Mouse (Mus musculus): ENCODE data around the gene Zfp36. TPM values are rescaled to one million over a fixed set of nuclear protein-coding genes. Genes with fewer than 3 reads are reported as not detected.
"Not testable (repeated sequence)": the region's sequence is repeated elsewhere in the genome, so short reads cannot be mapped to it uniquely, and the experiment has no call there.

Gene Zfp36
- polyA plus RNA-seq, 1 experiment from 2014 or later = 26.8 TPM

DNA sequence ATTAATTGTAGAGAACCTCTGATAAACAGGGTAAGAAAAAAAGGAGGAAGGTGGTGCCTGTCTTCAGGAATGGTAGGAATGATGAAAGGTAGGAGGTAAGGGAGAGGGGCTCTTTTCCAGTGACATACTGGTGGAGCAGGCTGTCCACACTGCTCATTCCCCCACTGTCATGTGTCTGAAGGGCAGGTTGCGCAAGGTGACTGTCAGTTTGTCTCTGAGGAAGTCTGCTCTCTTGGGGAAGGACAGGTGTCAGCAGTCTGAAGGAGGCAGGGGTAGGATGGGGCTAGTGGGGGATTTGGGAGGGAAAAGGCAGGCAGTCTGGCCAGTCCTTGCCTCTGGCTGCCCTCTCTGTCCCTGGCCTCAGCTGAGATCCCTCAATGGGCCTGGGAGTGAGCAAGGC, 21.0 kb upstream of the Zfp36 start:
- no peaks in the 10 kb centered on the region for H3K4me1 ChIP-seq (replicated peaks; ENCODE audit: control insufficient read depth, insufficient read depth, low read length)
- H3K4me2 ChIP-seq (ENCODE audit: low read depth, low read length) = no peak overlapping the region
- H3K9me3 ChIP-seq (ENCODE audit: control insufficient read depth, low read length) = no peaks in the 10 kb centered on the region
- WGBS = 100% methylated on average over 1 of the region's 1 CpGs
- H3K9ac ChIP-seq (ENCODE audit: low read length) = no peak overlapping the region
- no peak overlapping the region for H3K27ac ChIP-seq (ENCODE audit: low read length)
- ATAC-seq (ENCODE audit: low read depth) = no peak
- peaks cover 62% of the 10 kb centered on the region for H3K36me3 ChIP-seq (ENCODE audit: control insufficient read depth, insufficient read depth, low read length)
- no peak overlapping the region for H3K4me3 ChIP-seq (ENCODE audit: low read length)
- no peaks in the 10 kb centered on the region for H3K27me3 ChIP-seq (ENCODE audit: control insufficient read depth, insufficient read depth, low read depth, low read length)

DNA sequence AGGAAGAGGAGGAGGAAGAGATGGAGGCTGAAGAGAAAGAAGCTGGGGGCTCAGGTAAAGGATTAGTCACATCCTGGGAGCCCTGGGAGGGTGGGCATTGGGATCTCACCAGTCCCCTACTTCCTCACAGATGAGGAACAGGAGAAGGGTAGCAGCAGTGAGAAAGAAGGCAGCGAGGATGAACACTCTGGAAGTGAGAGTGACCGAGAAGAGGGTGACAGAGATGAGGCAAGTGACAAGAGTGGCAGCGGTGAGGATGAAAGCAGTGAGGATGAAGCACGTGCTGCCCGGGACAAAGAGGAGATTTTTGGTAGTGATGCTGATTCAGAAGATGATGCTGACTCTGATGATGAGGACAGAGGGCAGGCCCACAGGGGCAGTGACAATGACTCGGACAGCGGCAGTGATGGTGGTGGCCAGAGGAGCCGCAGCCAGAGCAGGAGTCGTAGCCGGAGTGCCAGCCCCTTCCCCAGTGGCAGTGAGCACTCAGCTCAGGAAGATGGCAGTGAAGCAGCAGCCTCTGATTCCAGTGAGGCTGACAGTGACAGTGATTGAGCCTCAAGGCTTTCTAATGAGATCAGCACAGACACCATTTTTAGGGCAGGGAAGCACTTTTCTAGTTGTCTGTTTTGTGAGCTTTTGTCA, 18.8 kb upstream of the Zfp36 start:
- H3K9ac ChIP-seq (ENCODE audit: low read length) = no peak overlapping the region
- H3K36me3 ChIP-seq (ENCODE audit: control insufficient read depth, insufficient read depth, low read length) = peaks cover 54% of the 10 kb centered on the region
- no peak overlapping the region for H3K4me3 ChIP-seq (ENCODE audit: low read length)
- peaks cover 2% of the 10 kb centered on the region for H3K4me1 ChIP-seq (replicated peaks; ENCODE audit: control insufficient read depth, insufficient read depth, low read length)
- whole genome bisulfite sequencing = 84% methylated on average over 10 of the region's 10 CpGs
- no peak overlapping the region for H3K4me2 ChIP-seq (ENCODE audit: low read depth, low read length)
- no peak for ATAC-seq (ENCODE audit: low read depth)
- no peaks in the 10 kb centered on the region for H3K9me3 ChIP-seq (ENCODE audit: control insufficient read depth, low read length)
- H3K27me3 ChIP-seq (ENCODE audit: control insufficient read depth, insufficient read depth, low read depth, low read length) = no peaks in the 10 kb centered on the region
- no peak overlapping the region for H3K27ac ChIP-seq (ENCODE audit: low read length)

DNA sequence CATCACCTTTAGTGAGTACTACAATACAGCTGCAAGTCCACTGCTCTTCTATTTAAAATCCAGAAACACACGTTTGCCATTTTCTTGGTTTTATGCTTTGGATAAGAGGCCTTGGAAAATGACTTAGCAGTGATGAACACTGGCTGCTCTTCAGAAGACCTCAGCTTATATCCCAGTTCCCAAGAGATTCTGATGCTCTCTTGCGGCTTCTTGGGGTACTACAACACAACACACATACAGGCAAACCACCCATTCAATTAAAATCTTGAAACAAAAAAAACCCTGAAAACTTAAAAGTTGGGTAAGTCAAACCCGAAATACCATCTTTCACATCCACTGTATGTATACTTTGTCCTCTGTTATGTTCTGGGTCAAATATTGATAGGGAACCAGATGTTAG, 17.9 kb upstream of the Zfp36 start:
- peaks cover 48% of the 10 kb centered on the region for H3K36me3 ChIP-seq (ENCODE audit: control insufficient read depth, insufficient read depth, low read length)

DNA sequence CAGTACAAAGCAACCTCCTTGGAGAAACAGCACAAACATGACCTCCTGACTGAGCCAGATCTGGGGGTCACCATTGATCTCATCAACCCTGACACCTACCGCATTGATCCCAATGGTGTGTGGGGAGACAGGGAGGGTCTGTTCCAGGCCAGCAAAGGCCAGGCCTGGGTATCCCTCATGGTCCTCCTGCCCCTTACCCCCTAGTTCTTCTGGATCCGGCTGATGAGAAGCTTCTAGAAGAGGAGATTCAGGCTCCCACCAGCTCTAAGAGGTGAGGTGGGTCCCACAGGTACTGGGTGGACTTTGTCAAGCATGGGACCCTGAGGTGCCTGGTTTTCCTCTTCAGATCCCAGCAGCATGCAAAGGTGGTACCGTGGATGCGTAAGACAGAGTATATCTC, 15.4 kb upstream of the Zfp36 start:
- Histone ChIP-seq H3K9ac (ENCODE audit: low read length) (no peak overlapping the region), H3K9me3 (ENCODE audit: control insufficient read depth, low read length) (no peaks in the 10 kb centered on the region), H3K4me2 (ENCODE audit: low read depth, low read length) (no peak overlapping the region), H3K27me3 (ENCODE audit: control insufficient read depth, insufficient read depth, low read depth, low read length) (no peaks in the 10 kb centered on the region), H3K27ac (ENCODE audit: low read length) (no peak overlapping the region), H3K4me3 (ENCODE audit: low read length) (no peak overlapping the region), H3K4me1 (replicated peaks; ENCODE audit: control insufficient read depth, insufficient read depth, low read length) (peaks cover 12% of the 10 kb centered on the region), H3K36me3 (ENCODE audit: control insufficient read depth, insufficient read depth, low read length) (peaks cover 38% of the 10 kb centered on the region)
- 88% methylated on average over 4 of the region's 4 CpGs for WGBS
- no peak for ATAC-seq (ENCODE audit: low read depth)

More for the DNA sequence above, 17.9 kb upstream of the Zfp36 start:
- no peak for ATAC-seq (ENCODE audit: low read depth)
- WGBS = 53% methylated on average over 3 of the region's 3 CpGs
- Histone ChIP-seq H3K9me3 (ENCODE audit: control insufficient read depth, low read length) (no peaks in the 10 kb centered on the region), H3K4me3 (ENCODE audit: low read length) (no peak overlapping the region), H3K4me1 (replicated peaks; ENCODE audit: control insufficient read depth, insufficient read depth, low read length) (peaks cover 6% of the 10 kb centered on the region), H3K27me3 (ENCODE audit: control insufficient read depth, insufficient read depth, low read depth, low read length) (no peaks in the 10 kb centered on the region), H3K27ac (ENCODE audit: low read length) (no peak overlapping the region), H3K9ac (ENCODE audit: low read length) (no peak overlapping the region), H3K4me2 (ENCODE audit: low read depth, low read length) (no peak overlapping the region)

DNA sequence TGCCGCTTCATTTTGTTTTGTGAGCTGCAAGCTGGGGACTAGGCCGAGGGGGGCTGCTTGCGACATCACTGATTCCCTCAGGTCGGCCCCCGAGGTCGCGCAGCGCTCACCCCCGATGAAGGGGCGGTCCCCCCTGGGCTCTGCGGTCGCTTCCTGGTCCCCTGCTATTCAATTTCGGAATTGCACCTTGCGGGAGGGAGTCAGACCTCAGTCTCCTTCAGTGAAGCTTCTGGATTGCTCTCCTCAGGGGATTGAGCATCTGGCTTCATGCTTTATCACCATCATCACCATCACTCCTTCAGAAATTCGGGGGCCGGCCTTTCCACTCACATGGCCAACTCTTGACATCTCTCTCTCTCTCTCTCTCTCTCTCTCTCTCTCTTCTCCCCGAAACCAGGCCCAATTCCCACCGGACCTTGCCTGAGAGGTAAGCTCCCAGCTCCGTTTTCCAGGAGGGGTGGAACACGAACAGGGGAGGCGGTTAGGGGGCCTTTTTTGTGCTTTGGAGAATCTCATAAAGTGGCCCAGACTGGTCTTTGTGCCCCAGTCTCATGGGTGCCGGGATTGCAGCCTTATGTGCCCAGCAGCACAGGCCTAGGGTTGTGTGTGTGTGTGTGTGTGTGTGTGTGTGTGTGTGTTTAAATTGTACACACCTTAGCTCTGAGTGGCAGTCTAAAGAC, 13.4 kb upstream of the Zfp36 start:
- peak overlapping the region; percentile 74 for H3K9ac ChIP-seq (ENCODE audit: low read length)
- H3K36me3 ChIP-seq (ENCODE audit: control insufficient read depth, insufficient read depth, low read length) = peaks cover 33% of the 10 kb centered on the region
- no peaks in the 10 kb centered on the region for H3K27me3 ChIP-seq (ENCODE audit: control insufficient read depth, insufficient read depth, low read depth, low read length)
- ATAC-seq (ENCODE audit: low read depth) = 0 out of 2 replicates have a peak, but pooled peaks have one; percentile 0
- H3K4me3 ChIP-seq (ENCODE audit: low read length) = peak overlapping the region; percentile 61
- peaks cover 12% of the 10 kb centered on the region for H3K4me1 ChIP-seq (replicated peaks; ENCODE audit: control insufficient read depth, insufficient read depth, low read length)
- H3K9me3 ChIP-seq (ENCODE audit: control insufficient read depth, low read length) = no peaks in the 10 kb centered on the region
- WGBS = 4% methylated on average over 22 of the region's 22 CpGs
- peak overlapping the region; percentile 67 for H3K27ac ChIP-seq (ENCODE audit: low read length)
- peak overlapping the region; percentile 86 for H3K4me2 ChIP-seq (ENCODE audit: low read depth, low read length)

DNA sequence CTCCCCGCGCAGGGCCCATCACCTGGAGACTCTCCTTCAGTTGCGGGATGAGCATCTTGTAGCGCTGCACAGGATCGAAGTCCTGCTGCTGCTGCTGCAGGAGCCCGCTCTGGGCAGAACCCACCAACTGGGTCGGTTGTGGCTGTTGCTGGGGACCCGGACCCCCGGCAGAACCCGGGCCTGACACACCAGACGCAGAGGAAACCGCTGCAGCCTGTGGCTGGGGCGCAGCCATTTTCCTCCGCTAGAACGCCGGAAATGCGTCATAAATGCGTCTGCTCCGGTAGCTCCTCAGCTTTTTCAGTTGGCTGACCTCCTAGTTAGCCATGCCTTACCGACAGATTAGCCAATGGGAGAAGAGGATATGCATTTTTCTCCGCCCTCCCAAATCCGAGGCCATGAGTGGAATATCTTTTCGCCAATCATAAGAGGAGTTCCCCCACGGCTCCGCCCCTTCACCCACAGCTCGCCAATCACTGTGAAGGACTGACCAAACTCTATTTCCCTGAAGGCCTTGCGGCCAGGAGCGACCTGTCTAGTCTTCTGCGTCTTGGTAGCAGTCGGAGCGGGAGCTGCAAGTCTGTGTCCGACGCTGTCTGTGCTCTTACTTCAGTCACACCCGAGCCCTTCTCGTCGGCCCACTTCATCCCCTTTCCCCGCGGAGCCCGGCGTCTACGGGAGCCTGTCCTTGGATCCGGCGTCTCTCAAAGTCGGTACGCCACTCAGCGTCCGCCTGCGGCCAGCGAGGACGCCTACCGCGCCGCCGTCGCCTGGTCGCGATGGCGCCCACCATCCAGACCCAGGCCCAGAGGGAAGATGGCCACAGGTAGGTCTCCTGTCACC, 12.6 kb upstream of the Zfp36 start, which contains the start of the genes Med29 and Paf1:
TSS of gene Med29 (minus strand) at position 280 of the 843 bp plus-strand sequence.
TSS of gene Paf1 (plus strand) at position 523 of the 843 bp plus-strand sequence.
- WGBS = under 1% methylated on average over 58 of the region's 58 CpGs
- peaks cover 30% of the 10 kb centered on the region for H3K36me3 ChIP-seq (ENCODE audit: control insufficient read depth, insufficient read depth, low read length)
- peak within 1 kb of the TSS; percentile 67 for H3K27ac ChIP-seq (ENCODE audit: low read length)
- H3K4me2 ChIP-seq (ENCODE audit: low read depth, low read length) = peak within 1 kb of the TSS; percentile 86
- peak within 1 kb of the TSS; percentile 84 for H3K9ac ChIP-seq (ENCODE audit: low read length)
- H3K27me3 ChIP-seq (ENCODE audit: control insufficient read depth, insufficient read depth, low read depth, low read length) = no peaks in the 10 kb centered on the region
- H3K9me3 ChIP-seq (ENCODE audit: control insufficient read depth, low read length) = no peaks in the 10 kb centered on the region
- peak; percentile 97 for ATAC-seq (ENCODE audit: low read depth)
- H3K4me1 ChIP-seq (replicated peaks; ENCODE audit: control insufficient read depth, insufficient read depth, low read length) = peaks cover 12% of the 10 kb centered on the region
- peak within 1 kb of the TSS; percentile 61 for H3K4me3 ChIP-seq (ENCODE audit: low read length)

DNA sequence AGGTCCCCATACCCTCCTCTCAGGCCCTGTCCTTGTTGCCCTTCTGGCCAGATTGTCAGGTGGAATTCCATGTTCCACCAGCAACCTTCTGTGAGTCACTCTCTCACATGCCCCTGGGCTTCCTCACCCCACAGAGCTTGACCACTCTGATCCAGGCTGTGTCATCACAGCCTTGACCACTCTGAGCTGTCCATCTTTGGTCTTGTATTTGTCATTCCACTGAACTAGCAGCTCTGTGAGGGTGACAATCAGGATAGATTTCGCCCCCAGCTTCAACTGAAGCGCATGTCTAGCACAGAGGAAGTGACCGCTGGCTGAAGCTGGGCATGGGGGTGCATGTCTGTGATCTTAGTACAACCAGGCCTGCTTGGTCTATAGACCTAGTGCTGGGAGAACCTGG, 10.3 kb upstream of the Zfp36 start:
- Histone ChIP-seq H3K36me3 (ENCODE audit: control insufficient read depth, insufficient read depth, low read length) (peaks cover 16% of the 10 kb centered on the region), H3K4me3 (ENCODE audit: low read length) (no peak overlapping the region), H3K4me2 (ENCODE audit: low read depth, low read length) (no peak overlapping the region), H3K4me1 (replicated peaks; ENCODE audit: control insufficient read depth, insufficient read depth, low read length) (peaks cover 17% of the 10 kb centered on the region), H3K9ac (ENCODE audit: low read length) (no peak overlapping the region), H3K27ac (ENCODE audit: low read length) (no peak overlapping the region), H3K9me3 (ENCODE audit: control insufficient read depth, low read length) (no peaks in the 10 kb centered on the region), H3K27me3 (ENCODE audit: control insufficient read depth, insufficient read depth, low read depth, low read length) (no peaks in the 10 kb centered on the region)
- ATAC-seq (ENCODE audit: low read depth) = no peak
- 90% methylated on average over 3 of the region's 3 CpGs for WGBS

DNA sequence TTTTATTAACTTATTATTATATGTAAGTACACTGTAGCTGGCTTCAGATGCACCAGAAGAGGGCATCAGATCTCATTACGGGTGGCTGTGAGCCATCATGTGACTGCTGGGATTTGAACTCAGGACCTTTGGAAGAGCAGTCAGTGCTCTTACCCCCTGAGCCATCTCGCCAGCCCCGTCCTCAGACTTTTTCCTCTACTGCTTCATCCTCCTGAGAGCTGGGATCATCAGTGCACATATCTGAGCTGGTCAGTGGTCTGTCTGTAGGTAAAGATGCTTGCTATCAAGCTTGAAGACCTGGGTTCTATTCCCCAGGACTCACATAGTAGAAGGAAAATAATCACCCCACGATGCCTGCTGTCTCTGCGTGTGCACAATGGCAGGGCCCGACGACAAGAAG, 7.3 kb upstream of the Zfp36 start:
- H3K4me3 ChIP-seq (ENCODE audit: low read length); H3K4me2 ChIP-seq (ENCODE audit: low read depth, low read length); H3K9me3 ChIP-seq (ENCODE audit: control insufficient read depth, low read length); ATAC-seq (ENCODE audit: low read depth); H3K27me3 ChIP-seq (ENCODE audit: control insufficient read depth, insufficient read depth, low read depth, low read length); H3K27ac ChIP-seq (ENCODE audit: low read length); H3K9ac ChIP-seq (ENCODE audit: low read length): not testable (repeated sequence)
- peaks cover 21% of the 10 kb centered on the region for H3K4me1 ChIP-seq (replicated peaks; ENCODE audit: control insufficient read depth, insufficient read depth, low read length)
- H3K36me3 ChIP-seq (ENCODE audit: control insufficient read depth, insufficient read depth, low read length) = peaks cover 17% of the 10 kb centered on the region
- 84% methylated on average over 7 of the region's 7 CpGs for WGBS

DNA sequence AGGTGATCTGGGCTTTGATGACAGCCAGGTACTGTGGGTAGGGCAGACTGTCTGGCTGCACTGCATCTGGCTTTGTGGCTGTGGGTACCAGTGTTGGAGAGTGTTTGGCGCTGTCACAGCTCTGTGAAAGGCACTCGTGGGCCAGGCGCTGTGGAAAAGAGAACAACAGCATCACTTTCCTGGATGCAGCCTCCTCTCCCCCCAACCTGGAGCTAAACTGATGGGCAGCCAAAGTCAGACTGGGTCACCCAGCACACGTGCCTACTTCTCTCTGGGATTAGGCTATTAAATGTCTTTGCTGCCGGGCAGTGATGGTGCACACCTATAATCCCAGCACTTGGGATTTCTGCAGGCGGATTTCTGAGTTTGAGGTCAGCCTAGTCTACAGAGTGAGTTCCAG, 6.8 kb upstream of the Zfp36 start:
- H3K27ac ChIP-seq (ENCODE audit: low read length); H3K9me3 ChIP-seq (ENCODE audit: control insufficient read depth, low read length); H3K27me3 ChIP-seq (ENCODE audit: control insufficient read depth, insufficient read depth, low read depth, low read length); H3K4me3 ChIP-seq (ENCODE audit: low read length); H3K4me2 ChIP-seq (ENCODE audit: low read depth, low read length); ATAC-seq (ENCODE audit: low read depth); H3K9ac ChIP-seq (ENCODE audit: low read length): not testable (repeated sequence)
- 69% methylated on average over 6 of the region's 6 CpGs for whole genome bisulfite sequencing
- Histone ChIP-seq H3K36me3 (ENCODE audit: control insufficient read depth, insufficient read depth, low read length) (peaks cover 17% of the 10 kb centered on the region), H3K4me1 (replicated peaks; ENCODE audit: control insufficient read depth, insufficient read depth, low read length) (peaks cover 22% of the 10 kb centered on the region)
